Mouse (Mus musculus): ENCODE measurements around the gene Cped1.

GRCm38 (mm10) chr6:22036911-22037310 is 51.2 kb downstream of the Cped1 start:
- no peak for TF ChIP-seq CTCF (IDR thresholded peaks at IDR 0.05; ENCODE audit: low read depth, low read length)
- TF ChIP-seq GATA1 (IDR thresholded peaks at IDR 0.05; ENCODE audit: borderline replicate concordance, low read length), result no peak
- no peak for TF ChIP-seq TAL1 (conservative IDR thresholded peaks at IDR 0.05; ENCODE audit: low read depth, low read length)
